In genomic region chr9:114116672-114117071, GRCm38 (mm10) we compare ENCODE assay signal across 8 mouse cellular contexts. TPM values are rescaled to one million over a fixed set of nuclear protein-coding genes. Genes with fewer than 3 reads are reported as not detected.
DNase-seq lines count a peak whose midpoint lies in the region; ATAC-seq lines count a peak whose summit lies in the region.
"Not testable (repeated sequence)": the region's sequence is repeated elsewhere in the genome, so short reads cannot be mapped to it uniquely, and the experiment has no call there.

No protein-coding gene starts in this region.

- H3K36me3 ChIP-seq in forebrain, embryonic 13.5 days (ENCODE audit: poor library complexity, severe bottlenecking); neural tube, embryonic 11.5 days (ENCODE audit: control insufficient read depth, insufficient read depth, low read length): not testable (repeated sequence)

- peak; percentile 74 for DNase-seq in Muller cell, postnatal 12 days (ENCODE audit: inconsistent ontology term)
- DNase-seq in cerebellum, adult 18-20 months, result peak; percentile 47 to 72
- DNase-seq in heart, postnatal 14 days, result peak; percentile 65 to 77
- peak; percentile 1 for DNase-seq in large intestine, adult 2 months (ENCODE audit: low read depth, low spot score)
- peak; percentile 36 for DNase-seq in liver
- peak; percentile 64 for DNase-seq in neural tube, embryonic 11.5 days (ENCODE audit: low spot score)
- DNase-seq in thymus, postnatal 25 days, result peak; percentile 37

- 22% methylated on average over 5 of the region's 5 CpGs for WGBS in forebrain, embryonic 13.5 days
- 9% methylated on average over 5 of the region's 5 CpGs for WGBS in large intestine, adult 2 months
- WGBS in neural tube, embryonic 11.5 days, result 28% methylated on average over 5 of the region's 5 CpGs

- intact Hi-C loops in heart, postnatal 14 days (cut with DNase I), result loop anchor here (1.0 to 10.0 kb wide), 3 partner anchors 125 to 402 kb away; partner anchors contain the start of gene Clasp2

- not testable (repeated sequence) for H3K27me3 ChIP-seq in forebrain, embryonic 13.5 days; neural tube, embryonic 11.5 days (ENCODE audit: control insufficient read depth, insufficient read depth, low read length)

- H3K9me3 ChIP-seq in forebrain, embryonic 13.5 days (replicated peaks); neural tube, embryonic 11.5 days (ENCODE audit: control insufficient read depth, low read length): not testable (repeated sequence)

- not testable (repeated sequence) for H3K9ac ChIP-seq in forebrain, embryonic 13.5 days; neural tube, embryonic 11.5 days (ENCODE audit: low read length)

- H3K4me3 ChIP-seq in forebrain, embryonic 13.5 days; neural tube, embryonic 11.5 days (ENCODE audit: low read depth, low read length): not testable (repeated sequence)

- H3K27ac ChIP-seq in forebrain, embryonic 13.5 days; neural tube, embryonic 11.5 days (ENCODE audit: low read depth, low read length): not testable (repeated sequence)

- H3K4me1 ChIP-seq in forebrain, embryonic 13.5 days; neural tube, embryonic 11.5 days (ENCODE audit: control insufficient read depth, insufficient read depth, low read length): not testable (repeated sequence)

- ATAC-seq in forebrain, embryonic 13.5 days, result peak; percentile 48; the same call in 1 of the 2 replicates
- ATAC-seq in neural tube, embryonic 11.5 days (ENCODE audit: insufficient read depth, low FRiP score, low TSS enrichment), result not testable (repeated sequence)

- not testable (repeated sequence) for H3K4me2 ChIP-seq in forebrain, embryonic 13.5 days; neural tube, embryonic 11.5 days (ENCODE audit: low read depth)

RNA-seq across cellular contexts. Expression of gene Susd5, which starts 59.7 kb away (rescaled TPM):
- 0.18 TPM in 1 of 2 replicates, not detected in the other for polyA plus RNA-seq in forebrain, embryonic 13.5 days (2015; fragmentation: Nextera tagmentation; extraction: Ambion mirVana)
- total RNA-seq in heart, postnatal 14 days (2021), result 1 to 10 TPM in 1 of 2 experiments, under 1 TPM in 1; 0.73 to 1.1 TPM
- polyA plus RNA-seq in large intestine, adult 2 months (2012; rRNA removed), result 0.05 and 0.10 TPM in 2 replicates
- 0.78 and 1.1 TPM in 2 replicates for polyA plus RNA-seq in neural tube, embryonic 11.5 days (2014; fragmentation: Nextera tagmentation; extraction: Ambion mirVana)

Comparison
In these comparisons a context has a peak if more than half of its experiments do, and no peak if none do; other contexts are left out.
1. DNase-seq: peak in every context shown above with its lines; median percentile 74 in Muller cell, postnatal 12 days; 71 in heart, postnatal 14 days; 64 in neural tube, embryonic 11.5 days; 60 in cerebellum, adult 18-20 months; 37 in thymus, postnatal 25 days; 36 in liver; 1 in large intestine, adult 2 months.